Mouse (Mus musculus) heart, postnatal 0 days (tissue): ENCODE results near the gene Cnnm2. TPM values are rescaled to one million over a fixed set of nuclear protein-coding genes. Genes with fewer than 3 reads are reported as not detected.

Source experiments
- ATAC-seq: fragments of 200-750 bp; cut with Nextera tagmentation; 2 replicates; pipeline ENCODE4 v1.8.0; 2017; ENCODE audit warnings: low read depth, moderate number of reproducible peaks, moderate library complexity; ENCODE audit not compliant: insufficient read depth
- DNase-seq: peaks from one replicate; pipeline ENCODE4 v3.0.0-alpha.2; 2016; ENCODE audit warnings: low spot score
- H3K27ac ChIP-seq: fragments of 300-500 bp; sonication (generic); 2 replicates; pipeline ENCODE4 v1.5.1; 2014; ENCODE audit warnings: low read depth, mild to moderate bottlenecking
- H3K27me3 ChIP-seq: fragments of 300-500 bp; sonication (generic); 2 replicates; pipeline ENCODE4 v1.6.1; 2014; ENCODE audit warnings: low read length, mixed read lengths; ENCODE audit not compliant: control insufficient read depth, insufficient read depth
- H3K36me3 ChIP-seq: fragments of 300-500 bp; sonication (generic); replicated peaks from 2 replicates; pipeline ENCODE4 v1.6.1; 2014; ENCODE audit warnings: low read length, mixed read lengths; ENCODE audit not compliant: control insufficient read depth, insufficient read depth
- H3K4me1 ChIP-seq: fragments of 300-500 bp; sonication (generic); 2 replicates; pipeline ENCODE4 v1.6.1; 2014; ENCODE audit warnings: antibody characterized with exemption; ENCODE audit not compliant: control insufficient read depth, insufficient read depth
- H3K4me2 ChIP-seq: fragments of 300-500 bp; sonication (generic); 2 replicates; pipeline ENCODE4 v1.6.1; 2014; ENCODE audit warnings: low read depth, mild to moderate bottlenecking, low read length, moderate library complexity
- H3K4me3 ChIP-seq: fragments of 300-500 bp; sonication (generic); 2 replicates; pipeline ENCODE4 v1.5.1; 2014; ENCODE audit warnings: low read depth, low read length
- H3K9ac ChIP-seq: fragments of 300-500 bp; sonication (generic); replicated peaks from 2 replicates; pipeline ENCODE4 v1.6.1; 2014; ENCODE audit warnings: low read depth, low read length, mixed read lengths
- H3K9me3 ChIP-seq: fragments of 300-500 bp; sonication (generic); replicated peaks from 2 replicates; pipeline ENCODE4 v1.6.1; 2016; ENCODE audit warnings: low read length; ENCODE audit not compliant: control insufficient read depth
- CTCF ChIP-seq: IDR thresholded peaks from 2 replicates; pipeline ENCODE4 v1.5.1; 2016; ENCODE audit warnings: antibody characterized with exemption, control low read depth, low read depth
- EP300 ChIP-seq: IDR thresholded peaks from 2 replicates; pipeline ENCODE4 v1.6.1; 2016; ENCODE audit warnings: antibody characterized with exemption, low read depth
- WGBS: fragments of 180-500 bp; shearing (Covaris S2); extraction: QIAGEN DNeasy Blood & Tissue Kit; methylation state at CpG from one replicate; pipeline ENCODE4 v1.1.7; 2014; 5-methylcytosine and 5-hydroxymethylcytosine counted together
- polyA plus RNA-seq: library from polyadenylated mRNA; unstranded; fragments of >200 nt; fragmentation: Nextera tagmentation; extraction: Ambion mirVana; gene quantifications from 2 replicates; pipeline ENCODE4 v1.2.1, GENCODE M21; 2015
- total RNA-seq: library from RNA; depleted of rRNA; stranded (reverse); fragments of >200 nt; gene quantifications from 2 replicates; pipeline ENCODE4 v1.2.3, GENCODE M21; 2014; ENCODE audit warnings: low replicate concordance

The Cnnm2 gene
- total and polyA plus RNA-seq, 2 experiments from 2014 or later, result 1.8 to 15.0 TPM

- ATAC-seq (no peak), DNase-seq (no peak)
- H3K9me3 ChIP-seq, result peaks cover 5% of the 10 kb centered on the region
- no peak overlapping the region for H3K27ac ChIP-seq
- TF ChIP-seq EP300, result no peak
- TF ChIP-seq CTCF, result no peak
- H3K4me3 ChIP-seq, result no peak overlapping the region
- H3K27me3 ChIP-seq, result no peaks in the 10 kb centered on the region
- H3K9ac ChIP-seq, result no peak overlapping the region
- H3K36me3 ChIP-seq, result peaks cover 83% of the 10 kb centered on the region
- H3K4me1 ChIP-seq, result no peaks in the 10 kb centered on the region
- H3K4me2 ChIP-seq, result no peak overlapping the region
- 70% methylated on average over 3 of the region's 3 CpGs for WGBS
These were observed 131.5 kb downstream of the Cnnm2 start for GRCm38 (mm10) chr19:46892856-46893255.

DNA sequence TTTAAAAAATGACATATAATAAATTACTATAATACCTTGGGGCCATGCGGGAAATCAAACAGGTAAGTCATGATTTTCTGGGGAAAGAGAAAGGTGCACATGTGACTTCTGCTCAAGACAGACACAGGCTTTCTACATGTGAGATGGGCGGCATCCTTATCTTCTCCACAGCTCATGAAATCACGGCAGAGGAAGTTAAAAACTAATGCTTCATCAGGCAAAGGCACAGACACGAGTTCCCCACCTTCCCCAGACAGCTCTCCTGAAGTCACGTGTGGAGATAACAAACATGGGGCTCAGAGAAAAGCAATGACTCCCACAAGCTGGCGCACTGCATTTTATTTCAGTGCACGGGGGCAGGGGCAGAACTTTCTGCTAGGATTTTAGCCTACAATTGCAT lies 132.1 kb downstream of the Cnnm2 start:
- Histone ChIP-seq H3K9me3 (peaks cover 5% of the 10 kb centered on the region), H3K4me3 (no peak overlapping the region), H3K36me3 (peaks cover 83% of the 10 kb centered on the region), H3K27ac (no peak overlapping the region), H3K9ac (no peak overlapping the region), H3K27me3 (no peaks in the 10 kb centered on the region), H3K4me2 (no peak overlapping the region), H3K4me1 (no peaks in the 10 kb centered on the region)
- TF ChIP-seq CTCF (no peak), EP300 (no peak)
- DNase-seq, result no peak
- 66% methylated on average over 7 of the region's 7 CpGs for WGBS
- ATAC-seq, result no peak

DNA sequence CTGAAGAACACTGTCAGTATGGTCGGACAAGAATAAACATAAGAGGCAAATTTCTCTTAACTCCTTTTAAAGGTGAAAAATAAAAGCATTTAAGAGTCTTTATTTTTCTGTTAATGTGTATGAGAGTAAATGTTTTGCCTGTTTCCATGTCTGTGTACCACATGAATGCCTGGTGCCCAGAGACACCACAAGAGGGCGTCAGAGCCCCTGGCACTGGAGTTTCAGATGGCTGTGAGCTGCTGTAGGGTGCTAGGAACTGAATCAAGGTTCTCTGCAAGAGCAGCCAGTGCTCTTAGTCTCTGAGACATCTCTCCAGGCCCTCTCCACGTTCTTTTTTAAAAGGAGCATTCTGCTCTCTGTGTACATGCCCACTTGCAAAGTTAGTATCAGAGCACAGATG lies 135.7 kb downstream of the Cnnm2 start:
- WGBS, result 85% methylated on average over 3 of the region's 3 CpGs
- Histone ChIP-seq H3K4me2 (no peak overlapping the region), H3K9ac (no peak overlapping the region), H3K27ac (no peak overlapping the region), H3K27me3 (no peaks in the 10 kb centered on the region), H3K4me3 (no peak overlapping the region), H3K36me3 (peaks cover 51% of the 10 kb centered on the region), H3K4me1 (peaks cover 9% of the 10 kb centered on the region), H3K9me3 (peaks cover 5% of the 10 kb centered on the region)
- DNase-seq, result no peak
- TF ChIP-seq EP300 (no peak), CTCF (peak; percentile 26; the same call in 1 of the 2 replicates)
- no peak for ATAC-seq

DNA sequence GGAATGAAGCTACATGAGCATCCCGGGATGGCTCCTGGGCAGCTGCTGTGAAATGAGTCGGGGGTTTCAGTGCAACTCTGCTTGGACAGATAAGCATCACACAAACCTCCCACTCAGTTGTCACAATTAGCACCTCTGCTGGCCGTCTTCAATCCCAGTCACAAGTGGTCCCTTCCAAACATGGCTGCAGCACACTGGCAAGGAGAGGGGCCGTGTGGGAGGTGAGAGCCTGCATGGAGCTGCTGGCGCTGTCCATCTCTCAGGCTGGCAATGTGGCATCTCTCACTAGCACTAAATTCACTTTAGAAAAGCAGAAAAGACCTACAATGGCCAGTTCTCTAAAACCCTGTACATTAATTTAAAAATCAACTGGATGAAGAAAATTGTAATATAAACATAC lies 136.8 kb downstream of the Cnnm2 start:
- Histone ChIP-seq H3K4me1 (peaks cover 9% of the 10 kb centered on the region), H3K36me3 (peaks cover 43% of the 10 kb centered on the region), H3K27me3 (no peaks in the 10 kb centered on the region), H3K4me2 (no peak overlapping the region), H3K4me3 (no peak overlapping the region), H3K9me3 (peaks cover 5% of the 10 kb centered on the region), H3K27ac (no peak overlapping the region), H3K9ac (no peak overlapping the region)
- 64% methylated on average over 5 of the region's 5 CpGs for WGBS
- TF ChIP-seq CTCF (no peak), EP300 (no peak)
- ATAC-seq (no peak), DNase-seq (no peak)

DNA sequence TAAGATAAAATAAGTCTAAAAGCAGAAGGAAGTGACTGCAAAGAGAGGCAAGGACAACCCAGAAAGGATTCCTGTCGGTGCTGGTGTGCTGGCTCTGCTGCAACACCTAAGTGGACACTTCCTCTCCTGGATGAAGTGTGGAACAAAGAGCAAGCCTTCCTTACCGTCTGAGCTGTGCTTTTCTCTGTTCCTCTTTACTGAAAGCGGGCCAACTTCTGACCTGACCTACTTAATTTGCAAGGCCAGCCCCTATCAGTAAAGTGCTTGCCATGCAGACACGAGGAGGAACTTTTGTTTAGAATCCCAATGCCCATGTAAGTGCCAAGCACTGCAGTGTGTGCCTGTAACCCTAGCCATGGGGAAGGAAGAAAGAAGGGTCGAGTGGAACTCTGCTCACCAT lies 137.9 kb downstream of the Cnnm2 start:
- H3K4me2 ChIP-seq, result no peak overlapping the region
- no peaks in the 10 kb centered on the region for H3K27me3 ChIP-seq
- 0 out of 2 replicates have a peak overlapping the region, but pooled peaks have one; percentile 4 for H3K9ac ChIP-seq
- 19% methylated on average over 5 of the region's 5 CpGs for WGBS
- H3K4me3 ChIP-seq, result no peak overlapping the region
- TF ChIP-seq CTCF (no peak), EP300 (no peak)
- DNase-seq (peak; percentile 37), ATAC-seq (peak; percentile 60)
- peaks cover 5% of the 10 kb centered on the region for H3K9me3 ChIP-seq
- H3K4me1 ChIP-seq, result peaks cover 9% of the 10 kb centered on the region
- peaks cover 40% of the 10 kb centered on the region for H3K36me3 ChIP-seq
- H3K27ac ChIP-seq, result peak overlapping the region; percentile 63

DNA sequence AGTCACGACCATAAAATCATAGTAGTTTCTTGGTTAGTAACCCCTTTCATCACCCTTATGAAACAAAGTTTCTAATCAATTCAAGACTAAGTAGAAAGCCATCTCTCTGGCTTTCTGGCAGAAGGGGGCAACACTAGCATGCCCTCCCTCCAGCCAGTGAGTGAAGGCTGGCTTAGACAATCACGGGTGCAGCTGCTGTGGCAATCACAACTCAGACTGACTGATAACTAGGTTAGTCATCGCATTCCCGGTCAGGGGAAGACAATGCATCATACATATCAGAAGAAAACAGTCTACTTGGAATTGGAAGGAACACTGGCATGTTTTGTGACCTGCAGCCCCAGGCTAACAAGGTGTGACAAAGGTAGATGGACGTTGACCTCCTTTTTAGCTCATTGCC lies 138.5 kb downstream of the Cnnm2 start:
- Histone ChIP-seq H3K27me3 (no peaks in the 10 kb centered on the region), H3K36me3 (peaks cover 40% of the 10 kb centered on the region), H3K4me3 (no peak overlapping the region), H3K9me3 (peaks cover 5% of the 10 kb centered on the region), H3K9ac (no peak overlapping the region), H3K27ac (peak overlapping the region; percentile 63), H3K4me1 (peaks cover 9% of the 10 kb centered on the region), H3K4me2 (no peak overlapping the region)
- 34% methylated on average over 5 of the region's 5 CpGs for WGBS
- no peak for ATAC-seq
- TF ChIP-seq EP300 (no peak), CTCF (peak; percentile 5; the same call in 1 of the 2 replicates)
- DNase-seq, result peak; percentile 19
